Mouse (Mus musculus): Measurements from ENCODE around the gene 1700003E16Rik. TPM values are rescaled to one million over a fixed set of nuclear protein-coding genes. Genes with fewer than 3 reads are reported as not detected.

1700003E16Rik gene
- polyA plus RNA-seq, 1 experiment: 1.9 TPM

DNA sequence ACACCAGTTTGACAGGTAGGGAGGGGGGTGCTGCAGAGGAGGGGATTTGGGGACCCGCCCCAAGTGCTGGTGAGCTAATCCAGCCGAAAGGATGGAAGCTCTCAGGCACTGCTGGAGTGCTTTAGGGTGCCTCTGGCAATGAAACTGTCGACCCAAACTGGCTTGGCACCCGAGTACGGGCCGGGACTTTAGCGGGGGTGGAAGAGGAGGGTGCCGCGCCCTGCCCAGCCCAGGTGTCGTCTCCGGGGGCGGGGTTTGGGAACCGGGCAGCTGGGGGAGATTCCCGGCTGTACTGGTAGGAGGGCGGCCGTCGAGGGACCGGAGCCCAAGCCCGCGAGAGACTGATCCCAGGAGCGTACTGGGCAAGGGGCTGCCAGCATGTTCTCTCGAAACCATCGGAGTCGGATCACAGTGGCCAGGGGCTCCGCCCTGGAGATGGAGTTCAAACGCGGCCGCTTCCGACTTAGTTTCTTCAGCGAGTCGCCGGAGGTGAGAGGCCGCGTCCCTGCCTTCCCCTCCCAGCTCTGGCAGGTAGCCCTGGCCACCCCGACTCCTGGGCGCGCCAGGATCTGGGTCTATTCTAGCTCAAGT lies 20.5 kb upstream of the 1700003E16Rik start:
- Histone ChIP-seq H3K36me3 (ENCODE audit: control insufficient read depth, insufficient read depth) (no peaks in the 10 kb centered on the region), H3K27me3 (ENCODE audit: control insufficient read depth, insufficient read depth, insufficient read length) (no peaks in the 10 kb centered on the region), H3K4me2 (ENCODE audit: low read depth) (peak overlapping the region; percentile 84), H3K4me3 (peak overlapping the region; percentile 88), H3ac (ENCODE audit: control insufficient read depth, insufficient read length) (peak overlapping the region; percentile 52), H3K79me2 (ENCODE audit: control insufficient read depth, insufficient read depth) (peaks cover 33% of the 10 kb centered on the region)
- no peak for TF ChIP-seq TCF12 (IDR thresholded peaks at IDR 0.05; ENCODE audit: insufficient read depth, poor library complexity, severe bottlenecking)
- no peak for TF ChIP-seq USF1 (IDR thresholded peaks at IDR 0.05; ENCODE audit: low read depth)
- peak in 1 of 3 experiments; percentile 57 for TF ChIP-seq MYOG (IDR thresholded peaks at IDR 0.05; ENCODE audit: control insufficient read depth in 1 of 3, insufficient read depth in 1 of 3, insufficient read length in 2 of 3, low read depth in 2 of 3)
- TF ChIP-seq TCF3 (IDR thresholded peaks at IDR 0.05; ENCODE audit: insufficient read length, low read depth): no peak
- TF ChIP-seq SRF (IDR thresholded peaks at IDR 0.05; ENCODE audit: control insufficient read depth, insufficient read length, low read depth): no peak
- TF ChIP-seq MYOD1 (IDR thresholded peaks at IDR 0.05; ENCODE audit: control insufficient read depth in 1 of 3, insufficient read length in 2 of 3, low read depth in 2 of 3): peak in 1 of 3 experiments; percentile 62
- no peak for TF ChIP-seq MAX (IDR thresholded peaks at IDR 0.05; ENCODE audit: low read depth)
- no peak for TF ChIP-seq E2F4 (IDR thresholded peaks at IDR 0.05; ENCODE audit: insufficient read depth)
- no peak for TF ChIP-seq CEBPB (IDR thresholded peaks at IDR 0.05; ENCODE audit: insufficient read depth, poor library complexity, severe bottlenecking)
- peak; percentile 70 for TF ChIP-seq POLR2A (IDR thresholded peaks at IDR 0.05; ENCODE audit: insufficient read length, low read depth)
- no peak for TF ChIP-seq REST (IDR thresholded peaks at IDR 0.05; ENCODE audit: insufficient read depth, insufficient read length)
- TF ChIP-seq POLR2AphosphoS2 (IDR thresholded peaks at IDR 0.05; ENCODE audit: insufficient read length, low read depth): peak; percentile 74

DNA sequence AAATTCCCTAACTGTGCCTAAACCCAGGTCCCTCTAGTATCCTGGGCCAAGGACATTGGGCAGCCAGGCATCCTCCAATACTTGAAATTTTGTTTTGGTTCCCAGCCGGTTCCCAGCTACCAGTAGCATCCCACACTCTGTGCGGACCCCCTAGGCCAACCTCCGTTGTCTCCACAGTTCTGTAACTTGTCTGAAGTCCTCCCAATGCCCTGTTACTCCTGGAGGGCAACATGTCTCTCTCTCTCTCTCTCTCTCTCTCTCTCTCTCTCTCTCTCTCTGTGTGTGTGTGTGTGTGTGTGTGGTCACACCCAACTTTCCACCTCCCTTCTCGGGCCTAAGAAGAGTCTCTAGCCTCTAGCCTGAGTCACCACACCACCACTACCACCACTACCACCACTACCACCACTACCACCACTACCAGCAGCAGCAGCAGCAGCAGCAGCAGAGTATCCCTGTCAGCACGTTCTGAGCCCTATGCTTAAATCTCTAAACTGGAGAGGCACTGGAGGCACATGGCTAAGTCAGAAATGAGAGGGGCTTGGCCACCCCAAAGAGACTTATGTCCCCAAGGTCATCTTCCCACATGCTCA lies 19.8 kb upstream of the 1700003E16Rik start:
- Histone ChIP-seq H3ac (ENCODE audit: control insufficient read depth, insufficient read length) (peak overlapping the region; percentile 52), H3K36me3 (ENCODE audit: control insufficient read depth, insufficient read depth) (no peaks in the 10 kb centered on the region), H3K27me3 (ENCODE audit: control insufficient read depth, insufficient read depth, insufficient read length) (no peaks in the 10 kb centered on the region), H3K4me2 (ENCODE audit: low read depth) (peak overlapping the region; percentile 84), H3K79me2 (ENCODE audit: control insufficient read depth, insufficient read depth) (peaks cover 40% of the 10 kb centered on the region), H3K4me3 (peak overlapping the region; percentile 88)
- TF ChIP-seq MYOG (IDR thresholded peaks at IDR 0.05; ENCODE audit: control insufficient read depth in 1 of 3, insufficient read depth in 1 of 3, insufficient read length in 2 of 3, low read depth in 2 of 3) (no peak), POLR2A (IDR thresholded peaks at IDR 0.05; ENCODE audit: insufficient read length, low read depth) (peak; percentile 74), POLR2AphosphoS2 (IDR thresholded peaks at IDR 0.05; ENCODE audit: insufficient read length, low read depth) (peak; percentile 75)

DNA sequence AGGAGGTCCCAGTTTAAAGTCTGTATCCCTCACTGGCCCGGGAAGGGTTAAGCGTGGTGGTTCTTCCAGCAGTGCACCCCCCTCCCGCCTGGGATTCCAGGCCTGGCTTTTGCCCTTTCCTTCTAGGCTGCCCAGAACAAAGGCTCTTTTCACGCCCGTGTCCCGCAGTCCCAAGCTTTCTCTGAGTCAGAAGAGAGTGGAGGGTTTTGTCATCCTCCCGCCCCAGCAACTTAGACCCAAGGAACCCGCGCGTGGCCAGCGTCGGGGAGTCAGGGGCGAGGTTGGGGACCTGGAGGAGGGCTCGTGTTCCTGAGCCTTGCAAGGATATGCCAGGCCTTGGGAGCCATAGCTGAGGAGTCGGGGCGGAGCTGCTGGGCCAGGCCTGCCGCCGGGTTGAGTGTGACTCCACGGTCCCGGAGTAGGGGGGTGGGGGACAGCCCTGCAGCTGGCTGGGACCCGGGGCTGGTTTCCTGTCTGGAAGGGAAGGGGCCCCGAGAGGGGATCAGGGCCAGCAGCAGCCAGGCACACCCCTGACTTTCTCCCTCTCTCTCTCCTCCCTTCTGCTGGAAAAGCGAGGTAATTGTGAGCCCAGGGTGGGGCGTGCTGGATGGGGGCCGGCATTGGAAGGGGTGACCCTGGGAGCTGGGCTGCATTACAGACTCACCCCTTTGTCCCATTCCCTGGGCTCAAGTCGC lies 19.2 kb upstream of the 1700003E16Rik start:
- Histone ChIP-seq H3K79me2 (ENCODE audit: control insufficient read depth, insufficient read depth) (peaks cover 42% of the 10 kb centered on the region), H3K27me3 (ENCODE audit: control insufficient read depth, insufficient read depth, insufficient read length) (no peaks in the 10 kb centered on the region), H3K36me3 (ENCODE audit: control insufficient read depth, insufficient read depth) (no peaks in the 10 kb centered on the region), H3K4me2 (ENCODE audit: low read depth) (peak overlapping the region; percentile 84), H3ac (ENCODE audit: control insufficient read depth, insufficient read length) (peak overlapping the region; percentile 52), H3K4me3 (peak overlapping the region; percentile 88)
- peak; percentile 54 for TF ChIP-seq POLR2A (IDR thresholded peaks at IDR 0.05; ENCODE audit: insufficient read length, low read depth)
- no peak for TF ChIP-seq MYOG (IDR thresholded peaks at IDR 0.05; ENCODE audit: control insufficient read depth in 1 of 3, insufficient read depth in 1 of 3, insufficient read length in 2 of 3, low read depth in 2 of 3)

DNA sequence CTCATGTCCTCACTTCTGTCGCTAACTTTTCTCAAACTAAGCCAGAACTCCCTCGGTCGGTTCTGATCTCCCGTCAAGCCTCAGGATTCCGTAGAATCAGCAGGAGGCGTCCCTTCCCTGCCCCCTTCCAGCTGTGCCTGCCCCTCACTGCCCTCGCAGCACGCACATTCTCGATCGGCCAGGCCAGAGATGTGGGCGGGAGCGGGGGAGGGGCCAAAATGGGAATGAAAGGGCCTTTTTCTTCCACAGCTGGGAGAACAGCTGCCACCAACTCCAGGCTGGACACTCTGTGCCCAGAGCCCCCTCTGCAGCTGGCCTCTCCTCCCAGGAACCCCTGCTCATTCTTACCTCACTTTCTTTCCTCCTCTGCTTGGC lies 18.6 kb upstream of the 1700003E16Rik start:
- Histone ChIP-seq H3K79me2 (ENCODE audit: control insufficient read depth, insufficient read depth) (peaks cover 42% of the 10 kb centered on the region), H3K36me3 (ENCODE audit: control insufficient read depth, insufficient read depth) (no peaks in the 10 kb centered on the region), H3ac (ENCODE audit: control insufficient read depth, insufficient read length) (peak overlapping the region; percentile 52), H3K27me3 (ENCODE audit: control insufficient read depth, insufficient read depth, insufficient read length) (no peaks in the 10 kb centered on the region), H3K4me2 (ENCODE audit: low read depth) (peak overlapping the region; percentile 84), H3K4me3 (peak overlapping the region; percentile 88)
- TF ChIP-seq SRF (IDR thresholded peaks at IDR 0.05; ENCODE audit: control insufficient read depth, insufficient read length, low read depth) (no peak), MAX (IDR thresholded peaks at IDR 0.05; ENCODE audit: low read depth) (no peak), POLR2AphosphoS2 (IDR thresholded peaks at IDR 0.05; ENCODE audit: insufficient read length, low read depth) (peak; percentile 89), TCF3 (IDR thresholded peaks at IDR 0.05; ENCODE audit: insufficient read length, low read depth) (peak; percentile 95), MYOG (IDR thresholded peaks at IDR 0.05; ENCODE audit: control insufficient read depth in 1 of 3, insufficient read depth in 1 of 3, insufficient read length in 2 of 3, low read depth in 2 of 3) (peak; percentile 51 to 85 (median 67)), TCF12 (IDR thresholded peaks at IDR 0.05; ENCODE audit: insufficient read depth, poor library complexity, severe bottlenecking) (peak; percentile 90), REST (IDR thresholded peaks at IDR 0.05; ENCODE audit: insufficient read depth, insufficient read length) (no peak), USF1 (IDR thresholded peaks at IDR 0.05; ENCODE audit: low read depth) (no peak), POLR2A (IDR thresholded peaks at IDR 0.05; ENCODE audit: insufficient read length, low read depth) (peak; percentile 75), MYOD1 (IDR thresholded peaks at IDR 0.05; ENCODE audit: control insufficient read depth in 1 of 3, insufficient read length in 2 of 3, low read depth in 2 of 3) (peak; percentile 72 to 99 (median 99)), CEBPB (IDR thresholded peaks at IDR 0.05; ENCODE audit: insufficient read depth, poor library complexity, severe bottlenecking) (no peak)

DNA sequence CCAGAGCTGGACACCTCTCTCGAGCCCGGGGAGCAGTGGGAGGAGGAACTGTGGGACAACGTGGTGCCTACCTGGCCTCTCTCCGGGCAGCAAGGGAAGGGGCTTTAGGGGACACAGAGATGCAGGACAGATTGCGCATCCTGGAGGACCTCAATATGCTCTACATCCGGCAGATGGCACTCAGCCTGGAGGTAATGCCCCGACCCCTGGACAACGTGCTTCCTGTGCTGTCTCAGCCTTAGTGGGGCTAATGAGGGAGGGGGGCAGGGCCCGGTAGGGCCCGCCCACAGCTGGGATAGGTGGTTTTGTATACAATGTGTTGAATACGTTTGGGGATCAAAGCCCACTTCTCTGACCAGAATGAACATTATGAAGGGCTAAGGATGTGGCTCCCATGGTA lies 18.1 kb upstream of the 1700003E16Rik start:
- H3K4me3 ChIP-seq: peak overlapping the region; percentile 88
- peak overlapping the region; percentile 52 for H3ac ChIP-seq (ENCODE audit: control insufficient read depth, insufficient read length)
- no peaks in the 10 kb centered on the region for H3K27me3 ChIP-seq (ENCODE audit: control insufficient read depth, insufficient read depth, insufficient read length)
- peaks cover 45% of the 10 kb centered on the region for H3K79me2 ChIP-seq (ENCODE audit: control insufficient read depth, insufficient read depth)
- TF ChIP-seq MYOD1 (IDR thresholded peaks at IDR 0.05; ENCODE audit: control insufficient read depth in 1 of 3, insufficient read length in 2 of 3, low read depth in 2 of 3): peak in 1 of 3 experiments; percentile 13
- TF ChIP-seq POLR2AphosphoS2 (IDR thresholded peaks at IDR 0.05; ENCODE audit: insufficient read length, low read depth): peak; percentile 48
- TF ChIP-seq SRF (IDR thresholded peaks at IDR 0.05; ENCODE audit: control insufficient read depth, insufficient read length, low read depth): no peak
- peak overlapping the region; percentile 84 for H3K4me2 ChIP-seq (ENCODE audit: low read depth)
- no peaks in the 10 kb centered on the region for H3K36me3 ChIP-seq (ENCODE audit: control insufficient read depth, insufficient read depth)

Data from myocyte (in vitro differentiated cells).